Mouse (Mus musculus) G1E (cell line): Measurements from ENCODE around the gene 9430097D07Rik.

Source experiments
- CTCF ChIP-seq: IDR thresholded peaks from 2 replicates; pipeline ENCODE4 v1.5.1; 2012; ENCODE audit warnings: low read depth, low read length, inconsistent platforms, mixed read lengths
- GATA1 ChIP-seq: IDR thresholded peaks from 2 replicates; pipeline ENCODE4 v1.6.1; 2012; ENCODE audit warnings: borderline replicate concordance, low read length, inconsistent platforms, mixed read lengths
- GATA2 ChIP-seq: IDR thresholded peaks from 2 replicates; pipeline ENCODE4 v1.6.1; 2012; ENCODE audit warnings: low read depth, low read length, inconsistent platforms, borderline replicate concordance
- POLR2AphosphoS5 ChIP-seq: IDR thresholded peaks from 2 replicates; pipeline ENCODE4 v1.6.1; 2012; ENCODE audit warnings: low read depth, low read length, inconsistent platforms; ENCODE audit not compliant: insufficient replicate concordance
- TAL1 ChIP-seq: conservative IDR thresholded peaks from 2 replicates; pipeline ENCODE4 v1.6.1; 2012; ENCODE audit warnings: low read depth, low read length, inconsistent platforms, mixed read lengths

- TF ChIP-seq GATA1 (no peak), CTCF (no peak), POLR2AphosphoS5 (no peak), TAL1 (no peak), GATA2 (no peak)
Measured at GRCm38 (mm10) chr2:32598506-32598905, 23.0 kb upstream of the 9430097D07Rik start.
